Mouse (Mus musculus): ENCODE results near the gene Zfp974. TPM values are rescaled to one million over a fixed set of nuclear protein-coding genes. Genes with fewer than 3 reads are reported as not detected.

The Zfp974 gene
- total and polyA plus RNA-seq, 3 experiments: 1.4 to 2.0 TPM; not detected in 1

Other genes with a start within 250 kb of the Zfp974 start
- 1.6 and 1.9 TPM in 2 replicates for gene Zfp607b, start 240.1 kb downstream of the Zfp974 start, total RNA-seq (2012; rRNA removed)
- gene Zfp607b, start 240.1 kb downstream of the Zfp974 start, polyA plus RNA-seq (2012; ENCODE audit: insufficient read depth in 1 of 2, insufficient read length in 2 of 2, low read depth in 1 of 2, low replicate concordance in 2 of 2, missing spikeins in 1 of 2): 1 to 10 TPM in 1 of 2 experiments, not detected in 1; 2.3 TPM
- 6.5 and 6.7 TPM in 2 replicates for gene Zfp60, start 198.1 kb downstream of the Zfp974 start, total RNA-seq (2012; rRNA removed)
- 100 to 1,000 TPM in 1 of 2 experiments, 1 to 10 TPM in 1; 4.2 to 137 TPM for gene Zfp60, start 198.1 kb downstream of the Zfp974 start, polyA plus RNA-seq (2012; ENCODE audit: insufficient read depth in 1 of 2, insufficient read length in 2 of 2, low read depth in 1 of 2, low replicate concordance in 2 of 2, missing spikeins in 1 of 2)
- 3.0 and 3.2 TPM in 2 replicates for gene Zfp626, start 122.3 kb downstream of the Zfp974 start, total RNA-seq (2012; rRNA removed)
- 1 to 10 TPM in 1 of 2 experiments, not detected in 1; 4.0 TPM for gene Zfp626, start 122.3 kb downstream of the Zfp974 start, polyA plus RNA-seq (2012; ENCODE audit: insufficient read depth in 1 of 2, insufficient read length in 2 of 2, low read depth in 1 of 2, low replicate concordance in 2 of 2, missing spikeins in 1 of 2)
- 6.0 and 6.9 TPM in 2 replicates for gene Zfp59, start 90.9 kb downstream of the Zfp974 start, total RNA-seq (2012; rRNA removed)
- gene Zfp59, start 90.9 kb downstream of the Zfp974 start, polyA plus RNA-seq (2012; ENCODE audit: insufficient read depth in 1 of 2, insufficient read length in 2 of 2, low read depth in 1 of 2, low replicate concordance in 2 of 2, missing spikeins in 1 of 2): 1 to 10 TPM in 1 of 2 experiments, not detected in 1; 4.6 TPM
- gene Zfp607a, start 71.9 kb downstream of the Zfp974 start, total RNA-seq (2012; rRNA removed): 4.0 and 4.4 TPM in 2 replicates
- 1 to 10 TPM in 1 of 2 experiments, not detected in 1; 2.4 TPM for gene Zfp607a, start 71.9 kb downstream of the Zfp974 start, polyA plus RNA-seq (2012; ENCODE audit: insufficient read depth in 1 of 2, insufficient read length in 2 of 2, low read depth in 1 of 2, low replicate concordance in 2 of 2, missing spikeins in 1 of 2)
- 9.7 and 10.6 TPM in 2 replicates for gene Zfp780b, start 49.7 kb upstream of the Zfp974 start, total RNA-seq (2012; rRNA removed)
- gene Zfp780b, start 49.7 kb upstream of the Zfp974 start, polyA plus RNA-seq (2012; ENCODE audit: insufficient read depth in 1 of 2, insufficient read length in 2 of 2, low read depth in 1 of 2, low replicate concordance in 2 of 2, missing spikeins in 1 of 2): 1 to 10 TPM in 1 of 2 experiments, not detected in 1; 4.5 TPM
- gene Zfp850, start 84.7 kb upstream of the Zfp974 start, total RNA-seq (2012; rRNA removed): 5.1 and 5.2 TPM in 2 replicates
- 1 to 10 TPM in 1 of 2 experiments, not detected in 1; 3.3 TPM for gene Zfp850, start 84.7 kb upstream of the Zfp974 start, polyA plus RNA-seq (2012; ENCODE audit: insufficient read depth in 1 of 2, insufficient read length in 2 of 2, low read depth in 1 of 2, low replicate concordance in 2 of 2, missing spikeins in 1 of 2)
- gene Psmc4, start 120.6 kb upstream of the Zfp974 start, total RNA-seq (2012; rRNA removed): 267 and 275 TPM in 2 replicates
- gene Psmc4, start 120.6 kb upstream of the Zfp974 start, polyA plus RNA-seq (2012; ENCODE audit: insufficient read depth in 1 of 2, insufficient read length in 2 of 2, low read depth in 1 of 2, low replicate concordance in 2 of 2, missing spikeins in 1 of 2): 100 to 1,000 TPM in 1 of 2 experiments, not detected in 1; 286 TPM
- not detected in 2 replicates for gene Fcgbp, start 141.8 kb upstream of the Zfp974 start, total RNA-seq (2012; rRNA removed)
- gene Fcgbp, start 141.8 kb upstream of the Zfp974 start, polyA plus RNA-seq (2012; ENCODE audit: insufficient read depth in 1 of 2, insufficient read length in 2 of 2, low read depth in 1 of 2, low replicate concordance in 2 of 2, missing spikeins in 1 of 2): not detected
- not detected in 2 replicates for gene 9530053A07Rik, start 200.0 kb upstream of the Zfp974 start, total RNA-seq (2012; rRNA removed)
- gene 9530053A07Rik, start 200.0 kb upstream of the Zfp974 start, polyA plus RNA-seq (2012; ENCODE audit: insufficient read depth in 1 of 2, insufficient read length in 2 of 2, low read depth in 1 of 2, low replicate concordance in 2 of 2, missing spikeins in 1 of 2): not detected
- 262 and 268 TPM in 2 replicates for gene Fbl, start 240.2 kb upstream of the Zfp974 start, total RNA-seq (2012; rRNA removed)
- gene Fbl, start 240.2 kb upstream of the Zfp974 start, polyA plus RNA-seq (2012; ENCODE audit: insufficient read depth in 1 of 2, insufficient read length in 2 of 2, low read depth in 1 of 2, low replicate concordance in 2 of 2, missing spikeins in 1 of 2): 100 to 1,000 TPM in 1 of 2 experiments, not detected in 1; 819 TPM

Measured in MEL (cell line).